Mouse (Mus musculus) CD4-positive, CD25-positive, alpha-beta regulatory T cell, adult 4 months (primary cell): Measurements from ENCODE around the gene 9930104L06Rik. TPM values are rescaled to one million over a fixed set of nuclear protein-coding genes. Genes with fewer than 3 reads are reported as not detected.

Source experiments
- ATAC-seq: one replicate; pipeline ENCODE4 v1.8.0; 2017
- polyA plus RNA-seq, 2 experiments: library from polyadenylated mRNA; unstranded; fragments of 100-300 nt; shearing (Covaris generic); gene quantifications; one replicate each; pipeline ENCODE4 v1.2.1; 2017

The 9930104L06Rik gene
- polyA plus RNA-seq, 2 experiments from 2014 or later = 13.0 to 24.8 TPM

- no peak for ATAC-seq
Measured at GRCm38 (mm10) chr4:124960940-124961339, 24.1 kb downstream of the 9930104L06Rik start.

DNA sequence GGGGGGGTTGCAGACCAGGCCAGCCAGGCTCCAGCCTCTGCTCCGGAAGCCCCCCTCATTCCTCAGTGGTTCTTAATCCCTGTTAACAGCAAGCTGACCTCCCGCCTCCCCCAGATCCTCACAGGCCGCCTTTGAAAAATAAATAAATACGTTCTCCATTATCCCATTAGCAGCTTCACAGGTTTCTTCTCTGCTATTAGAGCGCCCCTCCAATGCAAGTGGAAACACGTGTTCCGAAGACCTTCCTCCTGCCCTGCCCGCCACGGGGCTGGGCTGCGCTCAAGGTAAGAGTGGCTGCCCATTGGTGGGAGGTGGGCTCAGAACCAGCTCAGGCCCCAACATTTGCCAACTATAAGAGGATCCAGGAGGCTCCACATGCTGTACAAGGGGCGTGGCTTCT is 25.7 kb downstream of the 9930104L06Rik start:
- no peak for ATAC-seq

DNA sequence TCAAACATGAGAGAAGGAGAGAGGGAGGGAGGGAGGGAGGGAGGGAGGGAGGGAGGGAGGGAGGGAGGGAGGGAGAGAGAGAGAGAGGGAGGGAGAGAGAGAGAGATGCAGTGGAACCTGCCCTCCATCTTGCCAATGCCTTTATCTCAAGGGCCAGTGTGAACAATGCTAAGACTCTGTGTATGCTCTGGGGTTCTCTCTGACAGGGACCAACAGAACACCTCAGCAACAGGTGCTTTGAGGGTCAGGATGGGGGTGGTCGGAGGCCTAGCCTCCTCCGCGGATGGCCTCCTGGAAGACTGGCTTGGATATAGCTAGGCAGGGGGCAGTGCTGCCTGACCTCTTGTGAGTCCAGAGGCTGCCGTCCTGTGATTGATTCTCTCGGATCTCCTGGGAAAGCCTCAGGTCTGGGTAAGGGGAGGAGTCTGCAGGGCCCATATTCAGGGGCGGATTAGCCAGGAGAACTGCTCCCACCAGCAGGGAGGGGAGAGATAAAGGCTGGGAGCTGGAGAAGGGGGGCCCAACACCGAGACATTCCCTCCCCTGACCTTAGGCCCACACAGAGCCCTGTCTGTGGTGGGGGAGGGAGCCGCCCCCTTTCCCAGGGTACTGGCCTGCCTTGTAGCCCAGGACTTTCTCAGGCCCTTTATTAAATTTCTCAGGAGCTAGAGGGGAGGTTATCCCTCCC is 28.2 kb downstream of the 9930104L06Rik start:
- no peak for ATAC-seq

GRCm38 (mm10) chr4:124968711-124969110 is 31.9 kb downstream of the 9930104L06Rik start:
- ATAC-seq = no peak

DNA sequence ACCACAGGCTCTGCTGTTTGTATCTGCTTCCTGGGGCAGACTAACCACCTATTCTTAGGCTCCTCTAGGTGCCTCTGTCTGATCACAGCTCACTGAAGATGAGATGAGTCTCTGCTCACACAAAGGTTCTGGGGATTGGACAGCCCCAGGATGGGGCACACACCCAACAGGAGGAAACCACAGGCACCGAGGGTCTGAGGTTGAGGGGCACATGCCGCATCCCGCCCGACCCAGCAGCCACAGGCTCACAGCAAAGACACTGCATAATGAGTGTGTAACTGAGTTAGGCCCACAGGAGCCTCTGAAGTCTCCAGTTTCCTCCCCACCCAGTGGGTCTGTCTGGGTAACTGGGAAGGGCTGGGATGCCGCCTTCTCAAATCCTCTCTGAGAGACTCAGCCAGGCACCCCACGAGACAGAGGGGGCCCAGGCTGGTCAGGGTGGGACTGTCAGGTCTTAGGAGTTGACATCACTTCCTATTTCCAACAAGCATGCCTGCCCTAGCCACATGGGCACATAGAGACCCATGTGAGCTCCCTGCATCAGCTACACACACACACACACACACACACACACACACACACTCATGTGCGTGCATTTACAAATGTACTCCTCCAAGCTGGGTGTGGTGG is 32.5 kb downstream of the 9930104L06Rik start:
- ATAC-seq = no peak

DNA sequence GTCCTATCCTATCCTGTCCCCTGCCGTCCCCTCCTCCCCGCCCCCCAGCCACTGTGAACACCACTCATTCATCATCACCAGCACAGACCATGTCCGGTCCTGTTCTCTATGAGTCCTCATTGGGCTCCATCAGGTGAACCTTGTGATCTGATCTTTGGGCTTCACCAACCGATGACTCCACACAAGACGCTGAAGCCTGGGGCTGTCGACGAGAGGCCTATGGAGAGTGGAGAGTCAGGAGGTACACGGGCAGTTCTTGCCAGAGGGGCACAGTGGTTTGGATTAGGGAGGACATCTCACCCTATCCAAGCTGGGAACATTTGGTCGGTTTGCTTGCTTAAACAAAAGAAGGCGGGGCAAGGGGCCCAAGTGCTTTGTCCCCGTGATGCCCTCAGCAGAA is 33.3 kb downstream of the 9930104L06Rik start:
- no peak for ATAC-seq

DNA sequence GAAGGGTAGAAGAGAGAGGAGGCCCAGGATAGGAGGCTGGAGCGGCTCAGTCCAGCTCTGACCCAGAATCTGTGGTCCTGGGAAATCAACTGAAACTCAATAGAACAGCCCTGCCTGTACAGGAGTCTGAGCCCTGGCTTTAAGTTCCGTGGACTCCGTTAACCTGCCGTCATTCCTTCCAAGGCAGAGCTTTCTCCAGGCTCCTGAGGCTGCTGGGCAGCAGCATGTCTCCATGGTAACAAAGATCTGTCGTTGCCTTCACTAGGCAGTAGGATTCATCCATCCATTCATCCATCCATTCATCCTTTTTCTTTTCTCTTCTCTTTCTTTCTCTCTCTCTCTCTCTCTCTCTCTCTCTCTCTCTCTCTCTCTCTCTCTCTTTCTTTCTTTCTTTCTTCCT is 33.8 kb downstream of the 9930104L06Rik start:
- no peak for ATAC-seq

DNA sequence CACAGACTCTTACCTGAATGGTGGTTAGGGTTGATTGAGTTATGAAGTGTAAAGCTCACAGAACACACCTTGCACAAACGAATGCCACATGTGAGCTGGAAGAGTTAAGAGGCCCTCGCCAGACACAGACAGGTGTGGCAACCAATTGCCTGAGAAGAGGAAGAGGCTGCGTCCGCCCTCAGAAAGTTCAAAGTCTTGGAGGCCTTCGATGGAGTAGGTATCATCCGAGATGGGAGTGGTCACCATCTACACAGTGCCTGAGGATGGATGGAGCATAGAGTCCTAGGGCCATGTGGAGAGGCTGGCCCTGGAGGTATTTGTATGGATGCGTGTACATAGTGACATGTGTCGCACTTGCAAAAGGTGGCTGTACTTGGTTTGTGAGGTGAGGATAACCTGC is 34.2 kb downstream of the 9930104L06Rik start:
- no peak for ATAC-seq

DNA sequence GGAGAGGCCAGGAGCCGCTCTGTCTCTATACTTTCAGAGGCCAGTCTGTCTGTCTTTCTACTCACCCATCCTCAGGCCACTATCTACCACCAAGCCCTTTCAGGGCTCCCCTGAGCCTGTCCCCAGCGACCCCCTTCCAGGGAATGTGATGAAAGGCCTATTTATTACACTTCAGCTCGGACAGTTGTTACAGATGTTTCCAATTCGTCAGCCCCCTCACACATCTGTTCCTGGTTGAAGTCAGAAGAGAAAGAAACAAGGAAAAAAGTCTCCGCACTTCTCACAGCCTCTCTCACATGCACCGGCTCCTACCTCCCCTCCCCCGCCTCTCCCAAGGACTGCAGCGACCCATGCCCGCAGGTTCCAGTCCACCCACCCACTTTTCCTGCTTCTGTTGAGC is 35.5 kb downstream of the 9930104L06Rik start:
- no peak for ATAC-seq

DNA sequence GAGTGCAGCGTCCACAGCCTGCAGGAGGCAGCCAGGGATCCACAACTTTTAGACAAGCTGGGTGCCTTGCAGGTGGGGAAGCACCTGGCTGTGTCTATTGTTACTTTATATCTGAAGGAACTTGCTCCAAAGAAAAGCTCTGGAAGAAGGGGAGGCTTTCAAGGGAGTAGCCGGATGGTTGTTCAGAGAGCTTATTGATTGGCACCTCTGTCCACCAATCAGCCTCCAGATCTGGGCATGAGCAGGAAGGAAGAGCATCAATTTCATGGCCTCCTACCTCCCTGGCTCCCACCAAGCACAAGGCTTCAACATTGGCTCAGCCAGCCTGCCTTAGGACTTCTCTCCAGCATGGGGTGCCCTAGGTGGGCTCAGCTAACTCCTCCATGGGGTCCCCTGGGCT is 36.4 kb downstream of the 9930104L06Rik start:
- no peak for ATAC-seq

GRCm38 (mm10) chr4:124978201-124978600 is 41.4 kb downstream of the 9930104L06Rik start:
- no peak for ATAC-seq

DNA sequence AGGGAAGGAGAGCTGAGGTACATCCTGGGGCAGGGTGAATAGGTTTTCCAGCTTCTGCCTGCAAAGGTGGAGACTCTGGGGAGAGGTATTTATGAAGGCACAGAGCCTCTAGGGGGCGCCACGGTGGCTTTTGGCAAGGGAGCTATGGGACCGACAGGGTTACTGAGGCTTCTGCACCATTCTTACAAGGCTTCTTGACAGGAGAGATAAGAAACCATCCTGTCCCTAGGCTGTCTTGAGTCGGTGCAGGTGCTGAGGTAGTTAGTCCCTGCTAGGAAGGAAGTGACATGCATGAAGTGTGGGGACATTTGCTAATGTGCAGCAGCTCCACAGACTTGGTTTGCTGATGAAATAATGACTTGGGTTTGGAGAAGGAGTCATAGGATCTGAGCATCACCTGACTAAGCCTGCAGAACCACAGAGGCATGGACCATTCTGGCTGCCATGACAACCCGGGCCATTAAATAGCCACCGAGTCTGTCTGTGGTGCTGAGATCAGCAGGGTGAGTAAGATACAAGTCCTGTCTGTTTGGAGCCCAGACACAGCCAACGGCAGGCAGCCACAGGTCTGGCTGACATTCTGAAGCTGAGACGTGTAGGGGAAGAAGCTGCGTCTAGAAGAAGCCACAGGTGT is 47.2 kb downstream of the 9930104L06Rik start:
- ATAC-seq = no peak

- ATAC-seq = no peak
Measured at GRCm38 (mm10) chr4:124984871-124985670, 48.2 kb downstream of the 9930104L06Rik start.

DNA sequence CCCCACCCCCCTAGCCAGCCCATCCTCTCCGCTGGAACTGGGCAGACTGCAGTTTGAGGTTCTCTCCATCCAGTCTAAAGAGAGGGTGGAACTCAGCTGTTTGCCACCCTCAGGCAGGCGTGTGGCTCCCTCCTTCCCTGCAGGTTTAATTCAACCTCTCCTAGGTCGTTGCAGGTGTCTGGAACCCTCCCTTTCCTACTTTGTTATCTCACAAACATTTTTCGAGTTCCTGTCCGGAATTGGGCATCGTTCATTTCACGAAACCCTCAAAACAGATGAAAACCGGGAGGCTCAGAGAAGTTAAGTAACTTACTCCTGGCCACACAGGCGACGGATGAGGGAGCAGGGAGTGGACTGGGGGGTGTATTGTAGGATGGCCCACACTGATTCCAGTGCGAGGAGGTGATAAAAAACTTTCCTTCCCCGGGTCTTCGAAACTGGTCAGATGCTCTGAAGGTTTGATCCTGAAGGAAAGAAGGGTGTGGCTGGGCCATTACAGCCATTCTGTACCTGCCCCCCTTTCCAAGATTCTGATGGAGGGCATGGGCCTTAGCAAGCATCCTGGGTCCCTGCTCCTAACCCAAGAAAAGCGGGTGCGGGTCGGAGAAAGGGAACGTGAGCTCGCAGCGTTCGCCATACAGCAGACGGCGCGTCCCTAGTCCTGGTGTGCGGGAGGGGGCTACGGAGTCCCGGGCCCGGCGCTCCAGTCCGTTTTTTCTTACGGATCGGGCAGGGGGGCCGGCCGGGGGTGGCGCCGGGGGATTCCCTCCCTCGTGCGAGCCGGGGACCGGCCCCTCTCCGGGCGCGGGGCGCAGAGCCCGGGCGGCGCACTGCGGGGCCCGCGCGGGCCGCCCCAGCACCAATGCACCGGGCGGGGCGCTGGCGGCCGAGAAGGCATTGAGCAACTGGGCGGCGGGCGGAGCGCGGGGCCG is 49.1 kb downstream of the 9930104L06Rik start, which contains the start of gene Rspo1:
Gene Rspo1, plus strand, starts transcription at position 760 of the 932 bp plus-strand sequence.
- ATAC-seq = no peak

DNA sequence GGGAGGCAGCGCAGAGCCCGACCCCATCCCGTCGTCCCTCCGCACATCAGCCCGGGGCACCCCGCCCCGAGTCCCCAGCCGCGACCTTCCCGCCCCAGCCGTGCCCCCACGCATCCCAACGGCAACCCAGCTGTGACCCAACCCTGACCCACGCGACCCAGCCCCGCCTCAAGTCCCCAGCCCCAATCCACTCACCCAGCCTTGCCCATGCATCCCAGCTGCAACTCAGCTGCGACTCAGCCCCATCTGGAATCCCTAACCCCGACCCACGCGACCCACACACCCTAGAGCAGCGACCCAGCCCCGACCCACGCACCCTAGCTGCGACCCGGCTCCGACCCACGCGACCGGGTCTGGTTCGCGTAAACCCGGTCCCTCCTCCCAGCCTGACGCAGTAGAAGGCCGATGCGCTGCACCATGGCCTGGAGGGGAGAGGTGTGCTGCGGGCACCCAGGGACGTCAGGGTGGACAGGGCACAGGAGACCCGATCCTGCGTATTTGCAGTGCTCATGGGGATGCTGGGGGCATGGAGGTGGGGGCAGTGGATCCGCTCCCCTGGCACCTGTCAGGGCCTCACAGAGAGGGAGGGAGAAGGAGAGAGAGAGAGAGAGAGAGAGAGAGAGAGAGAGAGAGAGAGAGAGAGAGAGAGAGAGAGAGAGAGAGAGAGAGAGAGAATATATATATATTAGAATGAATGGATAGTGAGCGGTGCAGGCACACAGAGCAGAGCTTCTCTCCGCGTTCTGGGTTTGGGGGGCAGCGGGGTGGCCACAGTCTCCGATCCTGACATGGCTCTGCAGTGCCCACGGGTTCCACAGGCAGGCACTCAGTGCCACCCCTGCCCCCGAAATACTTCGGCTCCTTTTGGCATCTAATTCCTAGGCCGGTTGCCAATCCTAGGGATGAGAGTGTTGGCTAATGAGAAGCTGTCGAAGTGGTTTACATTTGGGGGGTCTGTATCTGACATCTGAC is 50.2 kb downstream of the 9930104L06Rik start:
- no peak for ATAC-seq

- ATAC-seq = no peak
Measured at GRCm38 (mm10) chr4:124987711-124988097, 50.9 kb downstream of the 9930104L06Rik start.

- no peak for ATAC-seq
Measured at GRCm38 (mm10) chr4:124988382-124988781, 51.5 kb downstream of the 9930104L06Rik start.

DNA sequence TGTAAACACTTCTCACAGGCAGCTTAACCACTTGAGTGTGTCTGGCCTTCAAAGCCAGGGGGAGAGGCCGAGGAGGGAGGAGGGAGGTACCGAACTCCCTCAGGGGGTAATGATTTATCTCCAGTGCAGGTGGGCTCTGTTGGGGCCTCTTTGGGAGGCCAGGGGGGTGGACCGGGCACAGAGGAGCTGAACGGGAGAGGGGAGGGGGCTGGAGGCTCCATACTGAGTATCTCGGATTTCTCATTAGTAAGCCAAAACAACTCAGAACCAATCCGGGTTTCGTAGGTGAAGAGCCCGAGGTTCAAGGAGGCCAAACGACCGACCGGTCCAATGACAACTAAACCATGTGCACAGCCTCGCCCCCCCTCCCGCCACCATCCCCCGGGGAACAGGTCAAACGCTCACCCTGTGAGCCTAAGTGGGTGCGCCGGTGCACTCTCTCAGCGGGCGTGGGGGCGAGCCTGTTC is 53.0 kb downstream of the 9930104L06Rik start:
- no peak for ATAC-seq

DNA sequence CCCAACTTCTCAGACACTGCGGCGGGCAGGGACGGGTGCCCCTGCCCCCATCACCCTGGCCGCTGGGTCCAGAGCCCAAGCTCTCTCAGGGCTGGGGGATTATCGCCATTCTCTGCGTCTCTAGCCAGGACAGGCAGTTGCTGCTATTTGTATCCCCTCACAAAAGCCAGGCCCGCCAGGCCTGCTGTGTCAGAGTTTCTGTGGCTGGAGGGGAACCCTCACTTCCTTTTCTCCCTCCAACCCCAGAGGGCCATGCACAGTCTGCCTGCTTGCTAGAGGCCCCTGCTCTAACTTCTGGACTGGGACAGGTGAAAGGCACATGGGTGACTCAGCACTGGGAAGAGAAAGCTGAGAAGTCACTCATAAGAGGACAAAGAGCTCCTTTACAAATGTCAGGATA is 53.5 kb downstream of the 9930104L06Rik start:
- no peak for ATAC-seq
